Mouse (Mus musculus) heart, postnatal 14 days (tissue): Measurements from ENCODE around the gene Clec2l. TPM values are rescaled to one million over a fixed set of nuclear protein-coding genes. Genes with fewer than 3 reads are reported as not detected.

Experiments
- DNase-seq, 2 experiments: peaks; one replicate each; pipeline ENCODE4 v3.0.0; 2021 to 2022
- intact Hi-C: fragments of 180-260 bp; cut with DNase I; formaldehyde crosslinking; loops from one replicate; pipeline ENCODE4 v1.15.1; 2025
- total RNA-seq, 2 experiments: library from RNA; stranded (reverse); gene quantifications; 2 replicates each; pipeline ENCODE4 v1.2.3; 2021

The Clec2l gene
- total RNA-seq, 2 experiments from 2014 or later = 1.9 to 2.4 TPM

- intact Hi-C loops = no loop called here
- no peak for DNase-seq
These were observed 47.6 kb downstream of the Clec2l start for GRCm38 (mm10) chr6:38710449-38710848.

DNA sequence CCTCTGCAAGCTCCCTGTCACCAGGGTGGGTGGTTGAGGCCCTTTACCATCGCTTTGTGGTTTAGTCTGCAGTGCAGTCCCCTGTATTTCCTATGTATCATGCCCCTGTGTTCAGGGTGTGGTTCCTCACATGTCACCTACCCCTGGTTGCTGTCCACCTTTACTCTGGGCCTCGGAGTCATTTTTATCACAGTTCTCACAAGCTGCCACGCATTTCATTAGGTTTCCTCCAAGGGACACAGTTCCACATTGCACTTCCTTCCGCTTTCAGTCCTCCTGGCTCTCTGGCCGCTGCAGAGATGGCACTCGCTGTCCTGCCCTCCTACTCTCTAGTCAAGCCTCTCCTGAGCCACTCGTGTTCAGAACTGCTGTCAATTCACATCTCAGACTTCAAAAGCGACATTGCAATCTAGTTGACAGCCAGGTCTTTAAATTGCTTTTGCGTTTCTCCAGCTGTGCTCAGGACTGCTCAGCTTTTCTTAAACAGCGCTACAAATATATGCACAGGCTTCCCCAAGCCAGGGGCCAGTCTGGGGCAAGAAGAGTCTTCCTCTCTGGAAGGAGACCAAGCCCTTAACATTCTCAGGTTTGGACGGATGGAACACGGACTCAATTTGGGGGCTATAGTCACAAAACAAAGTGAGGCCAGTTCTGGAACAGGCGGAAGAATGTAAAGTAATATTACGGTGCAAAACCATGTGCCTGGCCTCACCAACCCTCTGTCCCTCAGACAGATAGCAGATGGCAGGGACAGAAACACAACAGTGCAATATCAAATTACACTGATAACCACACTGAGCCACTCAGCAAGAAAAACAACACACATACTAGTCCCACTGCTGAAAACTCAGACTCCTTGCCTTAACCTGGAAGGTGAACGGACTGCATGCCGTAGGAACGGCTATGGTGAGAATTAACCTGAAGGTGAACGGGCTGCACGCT is 51.4 kb downstream of the Clec2l start:
- no peak for DNase-seq
- intact Hi-C loops = no loop called here

GRCm38 (mm10) chr6:38715881-38716280 is 53.0 kb downstream of the Clec2l start:
- no peak for DNase-seq
- intact Hi-C loops = no loop called here

- DNase-seq = no peak
- intact Hi-C loops = no loop called here
These were observed 55.8 kb downstream of the Clec2l start for GRCm38 (mm10) chr6:38718625-38719024.

GRCm38 (mm10) chr6:38719229-38719628 is 56.4 kb downstream of the Clec2l start:
- intact Hi-C loops = no loop called here
- DNase-seq = no peak

DNA sequence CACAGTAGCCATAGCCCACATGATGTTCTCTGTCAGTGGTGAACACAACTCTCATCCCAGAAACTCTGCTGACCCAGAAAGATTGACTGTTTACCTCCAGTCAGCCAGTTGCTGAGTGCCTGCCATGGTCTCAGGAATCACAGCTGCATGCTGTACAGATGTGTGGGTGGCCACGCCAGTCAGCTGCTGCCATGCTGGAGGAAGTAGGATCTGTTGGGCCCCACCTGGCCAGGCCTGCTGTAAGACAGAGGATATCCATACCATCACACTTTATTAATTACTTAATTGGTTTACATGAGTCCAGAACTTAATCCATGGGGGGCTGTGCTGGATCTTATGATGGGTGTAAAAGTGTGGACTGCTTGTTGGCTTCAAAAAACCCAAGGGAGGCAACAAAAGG is 58.5 kb downstream of the Clec2l start:
- intact Hi-C loops = no loop called here
- no peak for DNase-seq

- intact Hi-C loops = no loop called here
- DNase-seq = no peak
These were observed 62.6 kb downstream of the Clec2l start for GRCm38 (mm10) chr6:38725515-38725914.

Other genes starting within 250 kb of the Clec2l start
- gene Ubn2, start 229.1 kb upstream of the Clec2l start, total RNA-seq = 10 to 100 TPM; 26.3 to 29.7 TPM
- gene Fmc1, start 129.6 kb upstream of the Clec2l start, total RNA-seq = 100 to 1,000 TPM; 221 to 227 TPM
- 100 to 1,000 TPM; 113 to 119 TPM for gene Luc7l2, start 111.7 kb upstream of the Clec2l start, total RNA-seq
- under 1 TPM; 0.24 to 0.32 TPM for gene Klrg2, start 25.8 kb upstream of the Clec2l start, total RNA-seq
- gene Tbxas1, start 212.3 kb downstream of the Clec2l start, total RNA-seq = 1 to 10 TPM; 2.0 to 3.1 TPM
- gene Hipk2, start 213.1 kb downstream of the Clec2l start, total RNA-seq = 10 to 100 TPM; 88.5 to 88.9 TPM